ENCODE assay signal across 8 mouse cellular contexts in genomic region chr5:110231638-110232037, GRCm38 (mm10). TPM values are rescaled to one million over a fixed set of nuclear protein-coding genes. Genes with fewer than 3 reads are reported as not detected.
DNase-seq lines count a peak whose midpoint lies in the region; ATAC-seq and TF ChIP-seq lines count a peak whose summit lies in the region.

No protein-coding gene starts in this region.

- H3K9me3 ChIP-seq in heart, embryonic 11.5 days (replicated peaks; ENCODE audit: control insufficient read depth, low read length), result no peaks in the 10 kb centered on the region
- H3K9me3 ChIP-seq in G1E (replicated peaks), result no peaks in the 10 kb centered on the region
- H3K9me3 ChIP-seq in kidney, embryonic 14.5 days (ENCODE audit: control insufficient read depth, low read length), result no peaks in the 10 kb centered on the region
- H3K9me3 ChIP-seq in midbrain, embryonic 11.5 days (ENCODE audit: control insufficient read depth, low read length), result no peaks in the 10 kb centered on the region

- H3K4me2 ChIP-seq in heart, embryonic 11.5 days, result peak overlapping the region; percentile 74
- peak overlapping the region; percentile 65 for H3K4me2 ChIP-seq in kidney, embryonic 14.5 days (replicated peaks; ENCODE audit: low read depth, low read length)
- peak overlapping the region; percentile 49 for H3K4me2 ChIP-seq in midbrain, embryonic 11.5 days

- no peak for TF ChIP-seq CTCF in G1E (IDR thresholded peaks at IDR 0.05; ENCODE audit: low read depth, low read length)
- TF ChIP-seq CTCF in embryonic fibroblast, embryonic 13.5 days (IDR thresholded peaks at IDR 0.05; ENCODE audit: borderline replicate concordance, insufficient read depth, low read length), result no peak

- no peak overlapping the region for H3K27ac ChIP-seq in heart, embryonic 11.5 days (ENCODE audit: low read depth, low read length)
- no peak overlapping the region for H3K27ac ChIP-seq in embryonic fibroblast, embryonic 13.5 days (ENCODE audit: insufficient read depth, low read length)
- H3K27ac ChIP-seq in kidney, embryonic 14.5 days (ENCODE audit: low read depth, low read length), result no peak overlapping the region
- no peak overlapping the region for H3K27ac ChIP-seq in midbrain, embryonic 11.5 days (ENCODE audit: low read depth, low read length)

- no peak for TF ChIP-seq POLR2A in embryonic fibroblast, embryonic 13.5 days (IDR thresholded peaks at IDR 0.05; ENCODE audit: low read depth, low read length)

- H3K9ac ChIP-seq in heart, embryonic 11.5 days (ENCODE audit: low read depth, low read length), result peak overlapping the region; percentile 96
- H3K9ac ChIP-seq in kidney, embryonic 14.5 days (ENCODE audit: low read depth, low read length), result peak overlapping the region; percentile 98; the same call in 1 of the 2 replicates
- peak overlapping the region; percentile 96 for H3K9ac ChIP-seq in midbrain, embryonic 11.5 days (ENCODE audit: low read length)

- WGBS in heart, embryonic 11.5 days (ENCODE audit: insufficient replicate concordance), result 43% methylated on average over 13 of the region's 13 CpGs
- WGBS in kidney, embryonic 14.5 days, result 44% methylated on average over 13 of the region's 13 CpGs
- 42% methylated on average over 13 of the region's 13 CpGs for WGBS in midbrain, embryonic 11.5 days

- peaks cover 11% of the 10 kb centered on the region; the same call in 1 of the 2 replicates for H3K4me1 ChIP-seq in heart, embryonic 11.5 days (ENCODE audit: control insufficient read depth, insufficient read depth, low read length)
- H3K4me1 ChIP-seq in G1E (ENCODE audit: insufficient read depth, low read depth, low read length), result peaks cover 18% of the 10 kb centered on the region
- H3K4me1 ChIP-seq in embryonic fibroblast, embryonic 13.5 days (ENCODE audit: control insufficient read depth, insufficient read depth, low read length), result peaks cover 4% of the 10 kb centered on the region; the same call in 1 of the 2 replicates
- H3K4me1 ChIP-seq in kidney, embryonic 14.5 days (ENCODE audit: control insufficient read depth, insufficient read depth, low read length), result peaks cover 5% of the 10 kb centered on the region; the same call in 1 of the 2 replicates
- H3K4me1 ChIP-seq in midbrain, embryonic 11.5 days (ENCODE audit: control insufficient read depth, insufficient read depth, low read length), result peaks cover 14% of the 10 kb centered on the region

- ATAC-seq in heart, embryonic 11.5 days (replicated peaks; ENCODE audit: insufficient number of reproducible peaks, low FRiP score, low TSS enrichment), result no peak
- no peak for ATAC-seq in G1E (ENCODE audit: extremely low read depth, insufficient number of reproducible peaks, low FRiP score, poor library complexity, severe bottlenecking)
- ATAC-seq in kidney, embryonic 14.5 days (ENCODE audit: low FRiP score, low TSS enrichment), result no peak
- ATAC-seq in midbrain, embryonic 11.5 days (ENCODE audit: low FRiP score), result 0 out of 2 replicates have a peak, but pooled peaks have one; percentile 8

- no peak for DNase-seq in heart, adult 11 months
- DNase-seq in G1E (ENCODE audit: low spot score), result no peak
- peak; percentile 86 for DNase-seq in midbrain, embryonic 11.5 days (ENCODE audit: low spot score, missing footprints)
- DNase-seq in urinary bladder, postnatal 10 days (ENCODE audit: low spot score), result no peak
- DNase-seq in gastrocnemius, adult 18-20 months (ENCODE audit: low spot score), result no peak

- no peaks in the 10 kb centered on the region for H3K27me3 ChIP-seq in heart, embryonic 11.5 days (ENCODE audit: control insufficient read depth, insufficient read depth, low read length)
- H3K27me3 ChIP-seq in G1E (ENCODE audit: insufficient read depth, low read length), result no peaks in the 10 kb centered on the region
- H3K27me3 ChIP-seq in kidney, embryonic 14.5 days (ENCODE audit: control insufficient read depth, insufficient read depth, low read length), result no peaks in the 10 kb centered on the region
- no peaks in the 10 kb centered on the region for H3K27me3 ChIP-seq in midbrain, embryonic 11.5 days (ENCODE audit: control insufficient read depth, insufficient read depth, low read length)

- peaks cover 10% of the 10 kb centered on the region for H3K36me3 ChIP-seq in heart, embryonic 11.5 days (ENCODE audit: control insufficient read depth, insufficient read depth, low read length)
- H3K36me3 ChIP-seq in G1E (replicated peaks), result peaks cover 53% of the 10 kb centered on the region
- H3K36me3 ChIP-seq in kidney, embryonic 14.5 days (ENCODE audit: control insufficient read depth, insufficient read depth, low read length), result peaks cover 32% of the 10 kb centered on the region; the same call in 1 of the 2 replicates
- peaks cover 5% of the 10 kb centered on the region; the same call in 1 of the 2 replicates for H3K36me3 ChIP-seq in midbrain, embryonic 11.5 days (ENCODE audit: control insufficient read depth, insufficient read depth, low read length)

- peak overlapping the region; percentile 80 for H3K4me3 ChIP-seq in heart, embryonic 11.5 days (ENCODE audit: low read depth, low read length)
- peak overlapping the region; percentile 96 for H3K4me3 ChIP-seq in G1E (ENCODE audit: low read depth, low read length)
- peak overlapping the region; percentile 94 for H3K4me3 ChIP-seq in embryonic fibroblast, embryonic 13.5 days (ENCODE audit: insufficient read depth, low read length)
- H3K4me3 ChIP-seq in kidney, embryonic 14.5 days (ENCODE audit: low read length), result peak overlapping the region; percentile 98
- peak overlapping the region; percentile 92 for H3K4me3 ChIP-seq in midbrain, embryonic 11.5 days (ENCODE audit: low read depth, low read length)

RNA-seq across cellular contexts. Expression of gene Ankle2, which starts 0.8 kb away (rescaled TPM):
- polyA plus RNA-seq in heart, embryonic 11.5 days (2014; fragmentation: Nextera tagmentation; extraction: Ambion mirVana), result 24.8 and 28.7 TPM in 2 replicates
- total RNA-seq in G1E (2014; fragmentation: Nextera tagmentation), result 42.6 and 52.7 TPM in 2 replicates
- 34.3 and 40.7 TPM in 2 replicates for total RNA-seq in G1E (2017)
- polyA plus RNA-seq in G1E (2012), result 8.1 and 11.7 TPM in 2 replicates
- polyA plus RNA-seq in embryonic fibroblast, embryonic 13.5 days (2011; ENCODE audit: insufficient read length, low read depth, missing spikeins), result 37.2 and 37.3 TPM in 2 replicates
- 33.2 and 43.1 TPM in 2 replicates for polyA plus RNA-seq in kidney, embryonic 14.5 days (2014; fragmentation: Nextera tagmentation; extraction: Ambion mirVana)
- 37.5 and 43.7 TPM in 2 replicates for polyA plus RNA-seq in midbrain, embryonic 11.5 days (2014; fragmentation: Nextera tagmentation; extraction: Ambion mirVana)
- 10 to 100 TPM; 29.7 to 30.3 TPM for total RNA-seq in gastrocnemius, adult 18-20 months (2021)

RNA-seq across cellular contexts. Expression of gene Pgam5, which starts 38.1 kb away (rescaled TPM):
- 55.4 and 64.6 TPM in 2 replicates for polyA plus RNA-seq in heart, embryonic 11.5 days (2014; fragmentation: Nextera tagmentation; extraction: Ambion mirVana)
- 52.8 and 69.2 TPM in 2 replicates for total RNA-seq in G1E (2014; fragmentation: Nextera tagmentation)
- total RNA-seq in G1E (2017), result 67.0 and 76.5 TPM in 2 replicates
- 20.9 and 23.8 TPM in 2 replicates for polyA plus RNA-seq in G1E (2012)
- polyA plus RNA-seq in embryonic fibroblast, embryonic 13.5 days (2011; ENCODE audit: insufficient read length, low read depth, missing spikeins), result 47.7 and 52.0 TPM in 2 replicates
- polyA plus RNA-seq in kidney, embryonic 14.5 days (2014; fragmentation: Nextera tagmentation; extraction: Ambion mirVana), result 64.1 and 85.2 TPM in 2 replicates
- 90.4 and 97.6 TPM in 2 replicates for polyA plus RNA-seq in midbrain, embryonic 11.5 days (2014; fragmentation: Nextera tagmentation; extraction: Ambion mirVana)
- 10 to 100 TPM; 28.2 to 30.2 TPM for total RNA-seq in gastrocnemius, adult 18-20 months (2021)

RNA-seq across cellular contexts. Expression of gene Pxmp2, which starts 54.3 kb away (rescaled TPM):
- 15.1 and 18.0 TPM in 2 replicates for polyA plus RNA-seq in heart, embryonic 11.5 days (2014; fragmentation: Nextera tagmentation; extraction: Ambion mirVana)
- 13.0 and 17.5 TPM in 2 replicates for total RNA-seq in G1E (2014; fragmentation: Nextera tagmentation)
- 12.9 and 15.6 TPM in 2 replicates for total RNA-seq in G1E (2017)
- 41.4 and 52.9 TPM in 2 replicates for polyA plus RNA-seq in G1E (2012)
- 2.8 and 3.3 TPM in 2 replicates for polyA plus RNA-seq in embryonic fibroblast, embryonic 13.5 days (2011; ENCODE audit: insufficient read length, low read depth, missing spikeins)
- 14.1 and 16.4 TPM in 2 replicates for polyA plus RNA-seq in kidney, embryonic 14.5 days (2014; fragmentation: Nextera tagmentation; extraction: Ambion mirVana)
- polyA plus RNA-seq in midbrain, embryonic 11.5 days (2014; fragmentation: Nextera tagmentation; extraction: Ambion mirVana), result 11.5 and 13.3 TPM in 2 replicates
- 10 to 100 TPM; 50.2 to 53.2 TPM for total RNA-seq in gastrocnemius, adult 18-20 months (2021)

RNA-seq across cellular contexts. Expression of gene Pole, which starts 54.5 kb away (rescaled TPM):
- 21.2 and 25.7 TPM in 2 replicates for polyA plus RNA-seq in heart, embryonic 11.5 days (2014; fragmentation: Nextera tagmentation; extraction: Ambion mirVana)
- total RNA-seq in G1E (2014; fragmentation: Nextera tagmentation), result 139 and 144 TPM in 2 replicates
- 64.6 and 67.2 TPM in 2 replicates for total RNA-seq in G1E (2017)
- 30.0 and 30.9 TPM in 2 replicates for polyA plus RNA-seq in G1E (2012)
- polyA plus RNA-seq in embryonic fibroblast, embryonic 13.5 days (2011; ENCODE audit: insufficient read length, low read depth, missing spikeins), result 20.5 and 27.0 TPM in 2 replicates
- 35.1 and 40.0 TPM in 2 replicates for polyA plus RNA-seq in kidney, embryonic 14.5 days (2014; fragmentation: Nextera tagmentation; extraction: Ambion mirVana)
- 39.4 and 39.6 TPM in 2 replicates for polyA plus RNA-seq in midbrain, embryonic 11.5 days (2014; fragmentation: Nextera tagmentation; extraction: Ambion mirVana)
- total RNA-seq in gastrocnemius, adult 18-20 months (2021), result 1 to 10 TPM; 1.4 to 1.6 TPM

RNA-seq across cellular contexts. Expression of gene Golga3, which starts 55.1 kb away (rescaled TPM):
- 19.2 and 20.9 TPM in 2 replicates for polyA plus RNA-seq in heart, embryonic 11.5 days (2014; fragmentation: Nextera tagmentation; extraction: Ambion mirVana)
- total RNA-seq in G1E (2014; fragmentation: Nextera tagmentation), result 21.3 and 25.1 TPM in 2 replicates
- 20.7 and 27.3 TPM in 2 replicates for total RNA-seq in G1E (2017)
- polyA plus RNA-seq in G1E (2012), result 2.8 and 4.2 TPM in 2 replicates
- polyA plus RNA-seq in embryonic fibroblast, embryonic 13.5 days (2011; ENCODE audit: insufficient read length, low read depth, missing spikeins), result 49.2 and 54.9 TPM in 2 replicates
- polyA plus RNA-seq in kidney, embryonic 14.5 days (2014; fragmentation: Nextera tagmentation; extraction: Ambion mirVana), result 11.7 and 22.6 TPM in 2 replicates
- 17.9 and 19.7 TPM in 2 replicates for polyA plus RNA-seq in midbrain, embryonic 11.5 days (2014; fragmentation: Nextera tagmentation; extraction: Ambion mirVana)
- 10 to 100 TPM; 39.6 to 46.1 TPM for total RNA-seq in gastrocnemius, adult 18-20 months (2021)
